Mouse (Mus musculus) kidney, postnatal 36 days (tissue): ENCODE results near the gene Dzip1l.

Experiments used
- DNase-seq, 2 experiments: peaks; one replicate each; pipeline ENCODE4 v3.0.0; 2021 to 2022; ENCODE audit warnings: mixed read lengths in 2 of 2

Dzip1l gene

GRCm38 (mm10) chr9:99661606-99662166, 32.4 kb downstream of the Dzip1l start:
- peak; percentile 57 to 63 for DNase-seq

- peak; percentile 60 to 82 for DNase-seq
Measured at GRCm38 (mm10) chr9:99662406-99662805, 33.1 kb downstream of the Dzip1l start.

- no peak for DNase-seq
Measured at GRCm38 (mm10) chr9:99662887-99663286, 33.6 kb downstream of the Dzip1l start.

DNA sequence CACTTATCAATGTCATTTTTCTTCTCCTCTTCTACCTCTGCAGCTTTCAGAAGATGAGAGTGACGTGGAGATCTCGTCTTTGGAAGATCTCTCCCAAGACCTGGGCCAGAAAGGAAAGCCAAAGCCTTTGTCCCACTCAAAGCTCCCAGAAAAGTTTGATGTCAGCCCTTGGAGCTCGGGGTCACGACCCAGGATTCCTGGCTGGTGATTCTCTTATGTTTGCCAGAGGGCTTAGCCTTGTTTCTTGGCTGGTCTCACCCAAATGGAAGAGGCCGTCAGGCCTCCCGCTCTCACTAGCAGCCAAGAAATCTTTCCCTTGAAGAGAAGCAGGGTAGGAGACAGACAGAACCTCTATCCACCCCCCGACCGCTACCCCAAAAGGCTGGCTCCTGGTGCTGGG, 38.3 kb downstream of the Dzip1l start:
- DNase-seq, result peak in 1 of 2 experiments; percentile 38

GRCm38 (mm10) chr9:99671603-99672002, 42.3 kb downstream of the Dzip1l start:
- peak in 1 of 2 experiments; percentile 54 for DNase-seq

GRCm38 (mm10) chr9:99675714-99676113, 46.4 kb downstream of the Dzip1l start:
- DNase-seq, result peak; percentile 5 to 12

DNA sequence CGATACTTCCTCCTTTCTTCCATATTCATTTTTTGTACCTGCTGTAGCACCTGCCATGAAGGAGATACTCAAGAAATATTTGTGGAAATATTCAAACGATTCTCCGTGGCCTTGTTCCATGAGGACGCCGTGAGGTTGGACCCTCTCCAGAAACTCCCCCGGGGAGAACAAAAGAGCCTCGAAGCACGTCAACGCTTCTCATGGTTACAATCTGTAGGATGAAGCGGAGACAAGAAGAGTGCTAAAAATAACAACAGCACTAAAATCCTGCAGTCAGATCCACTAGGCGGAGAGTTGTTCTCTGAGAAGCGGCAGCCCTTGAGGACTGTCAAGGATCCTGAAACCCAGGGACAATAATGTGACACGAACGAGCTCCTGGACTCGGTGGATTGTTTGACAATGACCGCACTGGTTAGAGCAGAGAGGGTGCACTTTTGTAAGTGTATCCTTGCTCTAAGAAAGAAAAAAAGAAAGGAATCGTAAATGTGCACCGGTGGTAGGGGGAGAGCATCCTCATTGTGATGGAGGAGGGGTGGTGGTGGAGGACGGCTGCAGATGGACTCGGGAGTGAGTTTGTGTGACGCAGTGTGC, 52.8 kb downstream of the Dzip1l start:
- DNase-seq, result no peak

GRCm38 (mm10) chr9:99685061-99685521, 55.8 kb downstream of the Dzip1l start:
- no peak for DNase-seq

GRCm38 (mm10) chr9:99685536-99686231, 56.4 kb downstream of the Dzip1l start:
- DNase-seq, result peak in 1 of 2 experiments; percentile 55

DNA sequence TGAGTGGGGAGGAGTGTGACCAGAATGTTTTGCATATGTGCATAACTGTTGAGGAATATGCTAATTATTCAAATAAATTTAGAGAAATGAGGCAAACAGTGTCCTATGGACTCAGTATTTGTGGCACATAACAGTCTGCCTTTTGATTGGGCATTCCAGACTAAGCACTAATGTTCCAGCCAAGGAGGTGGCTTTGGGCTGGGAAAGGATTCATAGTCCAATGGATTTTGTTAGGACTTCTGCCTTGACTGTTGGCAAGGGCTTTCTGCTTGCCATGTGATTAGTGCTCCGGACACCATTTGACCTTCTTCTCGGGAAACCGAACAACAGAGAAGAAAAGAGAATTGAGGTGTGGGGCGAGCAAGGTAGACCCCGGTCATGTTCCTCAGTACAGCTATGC, 60.5 kb downstream of the Dzip1l start:
- peak in 1 of 2 experiments; percentile 41 for DNase-seq

DNA sequence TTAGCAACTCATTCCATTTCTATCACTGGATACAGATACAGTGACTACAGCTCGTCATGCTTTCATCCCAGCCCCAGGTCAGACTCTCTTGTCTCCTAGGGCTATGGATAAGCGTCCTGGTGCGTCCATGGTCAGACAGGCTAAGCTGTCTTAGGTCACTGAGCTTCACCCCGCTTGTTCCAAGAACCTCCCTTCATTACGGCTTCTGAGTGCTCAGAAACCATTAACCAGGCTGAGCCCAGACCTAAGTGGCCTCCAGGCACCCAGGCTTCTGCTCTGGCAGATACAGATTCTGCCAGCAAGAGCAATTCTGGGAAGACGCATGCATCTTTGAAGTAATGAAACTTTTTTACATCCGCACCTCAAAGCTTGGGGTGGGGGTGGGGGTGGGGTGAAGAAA, 61.1 kb downstream of the Dzip1l start:
- peak; percentile 48 to 66 for DNase-seq

- DNase-seq, result no peak
Measured at GRCm38 (mm10) chr9:99694961-99695360, 65.7 kb downstream of the Dzip1l start.

DNA sequence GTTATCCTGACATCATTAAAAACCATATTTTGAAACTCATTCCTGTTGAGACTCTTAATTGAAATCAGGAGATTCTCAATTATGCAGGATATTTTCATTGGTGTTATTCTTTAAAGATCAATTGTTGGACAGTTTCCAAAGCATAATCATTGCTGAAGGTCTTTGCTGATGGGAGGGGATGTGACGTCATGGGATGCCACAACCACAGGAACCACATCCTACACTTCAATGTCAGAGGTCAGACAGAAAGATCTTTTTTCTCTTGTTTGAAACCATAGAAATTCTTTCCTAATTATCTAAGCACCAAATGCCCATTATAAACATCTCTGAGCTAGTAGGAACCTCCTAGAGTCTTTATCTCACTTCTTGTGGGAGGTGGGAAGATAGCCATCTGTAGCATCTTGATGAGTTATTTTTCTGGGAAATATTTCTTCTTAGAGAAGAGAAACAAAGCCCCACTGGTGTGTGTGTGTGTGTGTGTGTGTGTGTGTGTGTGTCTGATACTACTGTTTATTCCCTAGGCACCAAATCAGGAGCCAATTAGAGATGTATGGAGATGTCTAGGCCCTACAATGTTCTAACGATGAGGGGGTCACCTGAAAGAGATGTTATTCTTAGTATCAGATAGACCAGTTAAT, 70.6 kb downstream of the Dzip1l start:
- no peak for DNase-seq

- DNase-seq, result no peak
Measured at GRCm38 (mm10) chr9:99701187-99701586, 71.9 kb downstream of the Dzip1l start.

DNA sequence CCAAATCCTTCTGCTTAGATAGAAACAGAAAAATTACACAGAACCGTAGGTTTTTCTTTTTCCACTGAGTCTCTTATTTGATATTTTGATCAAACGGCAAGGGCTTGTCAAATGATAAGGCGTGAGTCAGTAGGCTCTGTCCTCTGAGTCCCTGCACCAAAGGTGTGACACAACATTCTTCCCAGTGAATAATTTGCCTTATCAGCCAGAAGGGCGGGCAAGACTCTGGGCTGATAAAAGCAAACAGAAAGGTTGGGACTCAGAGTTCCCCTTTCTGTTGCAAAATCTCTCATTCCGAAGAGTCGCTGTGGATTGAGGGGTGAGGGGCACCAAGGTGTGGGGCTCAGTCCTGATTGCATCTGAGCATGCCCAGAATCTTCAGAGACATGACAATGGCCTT, 72.9 kb downstream of the Dzip1l start:
- no peak for DNase-seq

DNA sequence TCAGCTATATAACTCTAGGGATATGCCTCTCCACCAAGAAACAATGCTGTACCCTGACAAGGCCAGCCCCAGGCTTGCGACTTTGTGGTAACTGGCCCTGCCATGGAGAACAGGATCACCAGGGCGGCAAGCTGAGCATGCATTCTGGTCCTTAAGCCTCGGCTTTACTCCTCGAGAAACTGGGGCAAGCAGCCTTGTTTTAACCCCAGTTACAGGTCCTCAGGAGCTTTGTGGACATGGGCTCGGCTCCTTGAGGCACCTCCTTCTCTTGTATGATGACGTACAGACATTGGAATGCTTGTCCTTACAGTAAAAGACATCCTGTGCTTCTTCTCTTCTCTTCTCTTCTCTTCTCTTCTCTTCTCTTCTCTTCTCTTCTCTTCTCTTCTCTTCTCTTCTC, 74.4 kb downstream of the Dzip1l start:
- no peak for DNase-seq

DNA sequence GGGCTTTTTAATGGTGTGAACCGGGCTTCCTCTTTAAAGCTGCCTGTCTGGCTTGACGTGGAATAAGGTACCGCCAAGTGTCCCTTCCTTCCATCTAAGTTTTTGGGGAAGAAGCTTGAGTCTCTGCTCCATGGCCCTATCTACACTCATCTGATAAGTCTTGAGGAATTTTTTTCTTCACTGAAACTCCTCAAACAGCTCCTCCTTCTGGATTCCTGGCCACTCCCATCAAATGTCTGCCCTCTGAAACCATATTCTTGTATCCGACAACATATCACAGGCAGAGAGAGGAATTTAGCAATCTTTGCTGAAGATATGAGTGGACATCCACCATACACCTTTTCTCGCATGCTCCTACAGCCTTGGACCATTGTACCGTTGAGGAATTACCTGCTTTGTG, 77.0 kb downstream of the Dzip1l start:
- no peak for DNase-seq

DNA sequence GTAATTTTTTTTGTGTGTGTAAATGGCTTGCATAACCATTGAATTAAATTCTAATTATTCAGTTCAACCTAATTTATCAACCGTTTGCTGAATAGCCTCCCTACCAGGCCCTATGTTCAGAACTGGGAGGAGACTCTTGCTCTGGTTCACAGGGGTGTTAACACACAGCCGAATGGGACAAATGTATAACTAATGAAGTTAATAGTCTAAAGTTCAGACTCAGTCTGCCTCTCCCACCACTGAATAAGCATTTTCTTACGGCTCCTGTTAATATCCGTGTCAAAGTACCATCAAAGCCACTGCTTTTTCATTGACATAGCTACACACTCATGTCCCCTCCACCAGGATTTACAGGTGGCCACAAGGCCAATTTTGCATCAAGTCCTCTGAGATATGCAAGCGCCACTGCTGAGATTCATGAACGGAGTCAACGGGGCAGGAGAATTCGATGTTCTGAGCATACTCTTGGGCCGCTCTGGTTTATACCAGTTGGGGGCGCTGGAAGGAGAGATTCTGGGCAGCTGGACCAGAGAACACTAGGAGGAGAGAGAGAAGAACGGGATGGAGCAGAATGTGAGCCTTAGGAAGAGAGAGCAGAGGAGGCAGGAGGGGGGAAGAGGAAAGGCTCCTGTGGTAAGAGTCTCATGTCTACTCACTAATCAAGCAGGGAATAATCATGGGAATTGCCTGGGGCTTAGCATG, 78.3 kb downstream of the Dzip1l start:
- peak; percentile 52 to 69 for DNase-seq

DNA sequence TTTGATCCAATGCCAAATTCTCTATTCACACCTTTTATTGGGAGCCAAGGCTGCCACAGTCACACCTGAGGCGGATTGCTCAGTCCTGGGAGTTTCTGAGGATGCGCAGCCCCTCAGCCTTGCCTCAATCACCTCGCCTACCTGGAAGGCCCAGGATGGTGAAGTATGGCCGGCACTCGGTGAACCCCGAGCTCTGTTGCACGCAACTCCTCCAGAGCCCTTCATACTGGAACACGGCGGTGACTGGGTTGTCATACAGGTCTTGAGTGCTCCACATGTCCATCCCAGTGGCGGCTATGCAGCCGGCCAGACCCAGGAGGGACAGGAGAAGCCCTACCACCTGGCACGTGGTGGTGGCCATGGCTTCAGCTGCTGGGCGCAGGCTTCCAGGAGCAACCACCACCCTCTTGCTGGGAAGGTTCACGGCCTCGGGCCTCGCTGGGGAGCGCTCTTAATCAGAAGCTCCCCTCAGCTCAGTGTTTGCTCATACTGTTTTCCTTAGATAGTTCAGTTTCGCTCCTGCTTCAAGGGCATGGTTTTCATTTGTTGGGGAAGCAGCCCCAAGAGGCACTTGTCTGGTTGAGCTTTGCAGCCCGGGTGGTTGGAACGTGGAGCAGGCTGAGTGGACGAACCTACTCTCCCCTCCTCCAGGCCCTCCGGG, 80.4 kb downstream of the Dzip1l start:
- no peak for DNase-seq

DNA sequence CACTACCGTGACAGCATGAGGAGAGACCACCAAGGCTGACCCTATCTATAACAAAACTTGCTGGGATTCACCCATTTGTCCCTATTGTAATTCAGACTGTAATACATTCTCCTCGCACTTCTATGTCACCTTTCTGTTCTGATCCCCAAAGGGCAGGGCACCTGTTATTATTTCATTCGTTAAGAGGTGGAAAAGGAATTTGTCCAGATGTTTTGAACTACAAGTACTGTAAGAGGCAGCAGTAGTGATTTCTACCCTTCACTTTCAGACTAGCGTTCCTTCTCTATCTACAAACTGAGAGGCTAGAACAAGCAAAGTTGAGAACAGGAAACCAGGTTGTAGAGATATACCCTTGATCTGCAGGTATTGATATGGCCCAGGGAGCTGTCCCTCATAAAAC, 81.0 kb downstream of the Dzip1l start:
- no peak for DNase-seq

- DNase-seq, result no peak
Measured at GRCm38 (mm10) chr9:99717134-99717533, 87.8 kb downstream of the Dzip1l start, which contains the start of gene Cldn18. Cldn18 (minus strand) TSS chr9:99717267.
